In genomic region chr5:108312224-108313064, GRCm38 (mm10) we compare ENCODE assay signal across 8 mouse cellular contexts. TPM values are rescaled to one million over a fixed set of nuclear protein-coding genes. Genes with fewer than 3 reads are reported as not detected.
DNase-seq lines count a peak whose midpoint lies in the region; ATAC-seq and TF ChIP-seq lines count a peak whose summit lies in the region.

Gene Pigg (plus strand): TSS chr5:108312609.

- TF ChIP-seq POLR2A in bone marrow, adult 2 months (IDR thresholded peaks at IDR 0.05; ENCODE audit: borderline replicate concordance, control insufficient read depth, low read depth, low read length), result peak; percentile 96

- H3K9me3 ChIP-seq in embryonic facial prominence, embryonic 15.5 days (replicated peaks), result no peaks in the 10 kb centered on the region
- H3K9me3 ChIP-seq in kidney, embryonic 14.5 days (ENCODE audit: control insufficient read depth, low read length), result no peaks in the 10 kb centered on the region
- no peaks in the 10 kb centered on the region for H3K9me3 ChIP-seq in limb, embryonic 15.5 days

- H3K36me3 ChIP-seq in embryonic facial prominence, embryonic 15.5 days, result no peaks in the 10 kb centered on the region
- no peaks in the 10 kb centered on the region for H3K36me3 ChIP-seq in kidney, embryonic 14.5 days (ENCODE audit: control insufficient read depth, insufficient read depth, low read length)
- no peaks in the 10 kb centered on the region for H3K36me3 ChIP-seq in limb, embryonic 15.5 days

- H3K4me3 ChIP-seq in bone marrow, adult 2 months (replicated peaks; ENCODE audit: control insufficient read depth, low read depth, low read length), result peak within 1 kb of the TSS; percentile 92
- peak within 1 kb of the TSS; percentile 82 for H3K4me3 ChIP-seq in embryonic facial prominence, embryonic 15.5 days (replicated peaks)
- peak within 1 kb of the TSS; percentile 75 for H3K4me3 ChIP-seq in kidney, embryonic 14.5 days (ENCODE audit: low read length)
- H3K4me3 ChIP-seq in limb, embryonic 15.5 days, result peak within 1 kb of the TSS; percentile 72

- DNase-seq in 416B (ENCODE audit: low read depth), result peak; percentile 92
- peak; percentile 92 to 95 for DNase-seq in heart, adult 9 months (ENCODE audit: low spot score in 2 of 2)
- peak; percentile 84 to 86 for DNase-seq in monocyte, adult 2 months (ENCODE audit: low read depth in 1 of 2, low spot score in 2 of 2)
- DNase-seq in spleen, postnatal 36 days (ENCODE audit: low spot score in 2 of 2), result peak; percentile 88

- TF ChIP-seq CTCF in bone marrow, adult 2 months (IDR thresholded peaks at IDR 0.05; ENCODE audit: control insufficient read depth, insufficient read depth, low read length), result no peak

- H3K4me1 ChIP-seq in bone marrow, adult 2 months (ENCODE audit: control insufficient read depth, insufficient read depth, low read length), result peaks cover 3% of the 10 kb centered on the region
- H3K4me1 ChIP-seq in embryonic facial prominence, embryonic 15.5 days, result peaks cover 6% of the 10 kb centered on the region
- 0 out of 2 replicates have a peak, but pooled peaks cover 3% of the 10 kb centered on the region for H3K4me1 ChIP-seq in kidney, embryonic 14.5 days (ENCODE audit: control insufficient read depth, insufficient read depth, low read length)
- H3K4me1 ChIP-seq in limb, embryonic 15.5 days, result peaks cover 6% of the 10 kb centered on the region

- peak within 1 kb of the TSS; percentile 74 for H3K4me2 ChIP-seq in embryonic facial prominence, embryonic 15.5 days (replicated peaks)
- peak within 1 kb of the TSS; percentile 80 for H3K4me2 ChIP-seq in kidney, embryonic 14.5 days (replicated peaks; ENCODE audit: low read depth, low read length)
- peak within 1 kb of the TSS; percentile 60 for H3K4me2 ChIP-seq in limb, embryonic 15.5 days

- peak within 1 kb of the TSS; percentile 60 for H3K9ac ChIP-seq in embryonic facial prominence, embryonic 15.5 days
- H3K9ac ChIP-seq in kidney, embryonic 14.5 days (ENCODE audit: low read depth, low read length), result peak within 1 kb of the TSS; percentile 77
- peak within 1 kb of the TSS; percentile 65 for H3K9ac ChIP-seq in limb, embryonic 15.5 days

- WGBS in bone marrow, adult 2 months, result under 1% methylated on average over 57 of the region's 57 CpGs
- WGBS in embryonic facial prominence, embryonic 15.5 days, result under 1% methylated on average over 57 of the region's 57 CpGs
- WGBS in kidney, embryonic 14.5 days, result under 1% methylated on average over 57 of the region's 57 CpGs
- under 1% methylated on average over 57 of the region's 57 CpGs for WGBS in limb, embryonic 15.5 days

- peak; percentile 92 for ATAC-seq in embryonic facial prominence, embryonic 15.5 days (ENCODE audit: insufficient number of reproducible peaks, low FRiP score, low TSS enrichment, low read depth)
- ATAC-seq in kidney, embryonic 14.5 days (ENCODE audit: low FRiP score, low TSS enrichment), result peak; percentile 99
- peak; percentile 96 for ATAC-seq in limb, embryonic 15.5 days (ENCODE audit: insufficient number of reproducible peaks, low FRiP score, low TSS enrichment, low read depth)

- H3K27ac ChIP-seq in bone marrow, adult 2 months (ENCODE audit: control insufficient read depth, insufficient read depth, low read depth, low read length, poor library complexity), result peak within 1 kb of the TSS; percentile 72
- peak within 1 kb of the TSS; percentile 83 for H3K27ac ChIP-seq in embryonic facial prominence, embryonic 15.5 days (replicated peaks)
- H3K27ac ChIP-seq in kidney, embryonic 14.5 days (ENCODE audit: low read depth, low read length), result peak within 1 kb of the TSS; percentile 74
- peak within 1 kb of the TSS; percentile 76 for H3K27ac ChIP-seq in limb, embryonic 15.5 days

- no peaks in the 10 kb centered on the region for H3K27me3 ChIP-seq in embryonic facial prominence, embryonic 15.5 days
- H3K27me3 ChIP-seq in kidney, embryonic 14.5 days (ENCODE audit: control insufficient read depth, insufficient read depth, low read length), result no peaks in the 10 kb centered on the region
- H3K27me3 ChIP-seq in limb, embryonic 15.5 days, result no peaks in the 10 kb centered on the region

RNA-seq across cellular contexts. Expression of gene Pigg, which starts in this region (rescaled TPM):
- polyA plus RNA-seq in bone marrow, adult 2 months (2011; ENCODE audit: insufficient read depth, insufficient read length, low replicate concordance, missing spikeins), result 0.84 and 1.6 TPM in 2 replicates
- 5.4 and 5.9 TPM in 2 replicates for polyA plus RNA-seq in embryonic facial prominence, embryonic 15.5 days (2015; fragmentation: Nextera tagmentation; extraction: Ambion mirVana)
- polyA plus RNA-seq in kidney, embryonic 14.5 days (2014; fragmentation: Nextera tagmentation; extraction: Ambion mirVana), result 2.5 and 3.1 TPM in 2 replicates
- 6.7 and 7.0 TPM in 2 replicates for polyA plus RNA-seq in limb, embryonic 15.5 days (2015; fragmentation: Nextera tagmentation; extraction: Ambion mirVana)

Comparison
In these comparisons a context has a peak if more than half of its experiments do, and no peak if none do; other contexts are left out.
1. Peak in every context shown above with its lines: DNase-seq, ATAC-seq, H3K4me3 ChIP-seq and H3K27ac ChIP-seq.